Comparison of ENCODE assay signal across 15 mouse cellular contexts in the genomic region with DNA sequence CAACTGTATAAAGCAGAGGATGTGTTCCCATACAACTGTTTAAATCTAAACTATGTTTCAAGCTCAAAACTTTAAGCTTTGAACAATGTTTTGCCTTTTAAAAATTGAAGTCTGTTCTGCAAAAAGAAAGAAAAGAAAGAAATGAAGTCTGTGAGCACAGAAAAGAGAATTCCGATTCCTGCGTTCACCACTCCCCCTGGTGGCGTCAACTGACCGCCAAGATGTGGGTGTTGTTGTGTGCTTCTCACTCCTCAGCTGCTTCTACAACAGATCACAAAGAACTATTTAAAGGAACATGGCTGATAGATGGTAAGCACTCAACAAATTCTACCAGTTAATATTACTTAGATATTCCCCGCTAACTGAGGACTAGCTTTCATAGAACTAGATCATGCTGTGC.
"Had no signal": no experiment of that assay in that cellular context is flagged by ENCODE, and none has a peak within 500 bp of the region (broad histone marks: within the 10 kb centered on the region; RNA-seq: fewer than 3 reads in every experiment).

No protein-coding gene starts in this region.

- H3K4me1 ChIP-seq: limb, embryonic 15.5 days had no signal

- H3K4me3 ChIP-seq: limb, embryonic 15.5 days; liver, embryonic 13.5 days; midbrain, embryonic 10.5 days; myocyte; neural tube, embryonic 15.5 days had no signal

- DNase-seq: kidney, adult 18-20 months; kidney, postnatal 36 days; liver, embryonic 13.5 days; lung, adult 18-20 months; lung, postnatal 10 days; lung, postnatal 4 days; midbrain, embryonic 14.5 days; right cerebral cortex, adult 18-20 months; right cerebral cortex, postnatal 25 days; thymus, adult 18-20 months; thymus, postnatal 14 days had no signal

- H3K27ac ChIP-seq: limb, embryonic 15.5 days; liver, embryonic 13.5 days; midbrain, embryonic 10.5 days; neural tube, embryonic 15.5 days had no signal

- H3K27me3 ChIP-seq: limb, embryonic 15.5 days; liver, embryonic 13.5 days; neural tube, embryonic 15.5 days had no signal
